Mouse (Mus musculus) heart, postnatal 14 days (tissue): Measurements from ENCODE around the gene Col9a2. TPM values are rescaled to one million over a fixed set of nuclear protein-coding genes. Genes with fewer than 3 reads are reported as not detected.

Source experiments
- DNase-seq, 2 experiments: peaks; one replicate each; pipeline ENCODE4 v3.0.0; 2021 to 2022
- intact Hi-C: fragments of 180-260 bp; cut with DNase I; formaldehyde crosslinking; loops from one replicate; pipeline ENCODE4 v1.15.1; 2025
- total RNA-seq, 2 experiments: library from RNA; stranded (reverse); gene quantifications; 2 replicates each; pipeline ENCODE4 v1.2.3; 2021

Col9a2 gene
- total RNA-seq, 2 experiments from 2014 or later: 0.39 to 0.81 TPM

DNA sequence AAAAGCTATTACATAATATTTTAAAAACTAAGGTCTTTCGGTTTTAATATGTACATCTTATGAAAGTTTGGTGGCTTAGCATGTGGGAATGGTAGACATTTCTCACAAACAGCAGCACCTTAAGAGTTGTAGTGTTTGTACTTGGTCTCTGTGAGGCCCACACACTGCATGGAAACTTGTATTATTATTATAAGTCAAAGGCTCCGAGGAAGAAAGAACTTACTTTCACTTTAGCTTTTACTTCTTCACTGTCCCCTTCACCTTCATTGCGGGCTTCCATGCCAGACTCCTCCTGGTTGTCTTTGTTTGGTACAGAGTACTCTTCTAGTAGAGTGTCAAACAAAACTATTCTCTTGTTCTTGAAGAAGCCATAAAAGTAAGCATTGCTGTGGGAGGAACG, 35.1 kb downstream of the Col9a2 start:
- DNase-seq: no peak
- intact Hi-C loops: no loop called here

DNA sequence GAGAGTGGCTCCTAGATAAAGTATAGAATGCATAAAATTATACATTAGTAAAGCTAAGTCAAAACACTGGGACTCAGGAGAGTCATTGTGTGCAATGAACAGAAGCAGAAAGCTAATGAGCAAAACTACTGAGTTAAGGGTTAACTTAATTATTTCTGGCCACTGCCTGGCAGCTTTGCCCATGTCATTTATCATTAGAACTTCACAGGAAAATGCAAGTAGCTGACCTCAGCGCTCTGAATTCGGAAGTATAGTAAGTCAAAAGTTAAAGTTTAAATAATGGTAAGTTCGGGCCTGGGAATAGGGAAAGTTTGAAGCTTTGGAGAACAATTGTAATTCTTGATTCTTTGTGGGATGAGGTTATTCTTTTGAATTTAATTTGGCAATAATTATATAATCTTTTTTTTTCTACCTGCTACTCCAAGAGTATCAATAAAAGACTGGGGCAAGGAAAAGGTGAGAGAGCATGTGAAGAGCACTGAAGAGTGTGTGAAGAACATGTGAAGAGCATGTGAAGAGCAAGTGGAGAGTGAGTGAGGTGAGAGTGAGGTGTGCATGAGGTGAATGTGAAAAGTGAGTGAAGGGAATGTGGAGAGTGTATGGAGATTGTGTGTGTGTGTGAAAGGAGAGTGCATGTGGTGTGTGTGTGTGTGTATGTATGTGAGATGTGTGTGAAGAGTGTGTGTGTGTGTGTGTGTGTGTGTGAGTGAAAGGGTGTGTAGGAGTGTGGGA, 38.9 kb downstream of the Col9a2 start:
- intact Hi-C loops: no loop called here

DNA sequence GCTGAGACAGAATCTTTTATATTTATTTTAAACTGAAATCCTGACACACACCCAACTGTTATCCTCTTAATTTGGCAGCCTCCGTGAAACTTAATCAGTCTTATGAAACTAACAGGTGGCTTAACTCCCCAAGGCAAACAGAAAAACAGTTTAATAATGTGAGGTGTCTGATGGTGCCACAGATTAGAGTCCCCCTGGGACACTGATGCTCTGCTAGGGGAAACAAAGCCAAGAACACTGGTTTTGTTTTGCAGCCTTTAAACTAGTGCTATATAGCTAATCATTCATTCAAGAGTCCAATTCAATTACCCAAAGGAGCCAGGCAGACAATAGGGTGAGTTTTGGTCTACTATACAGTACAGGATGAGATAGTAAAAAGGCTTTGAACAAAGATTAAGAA, 41.2 kb downstream of the Col9a2 start:
- no peak for DNase-seq
- intact Hi-C loops: no loop called here

More for the DNA sequence above, 38.9 kb downstream of the Col9a2 start:
- no peak for DNase-seq

- intact Hi-C loops: no loop called here
- no peak for DNase-seq
Observed at GRCm38 (mm10) chr4:121084506-121084905, 45.3 kb downstream of the Col9a2 start.

GRCm38 (mm10) chr4:121088696-121089095, 49.5 kb downstream of the Col9a2 start:
- intact Hi-C loops: no loop called here
- DNase-seq: no peak

GRCm38 (mm10) chr4:121090211-121090610, 51.0 kb downstream of the Col9a2 start:
- intact Hi-C loops: loop anchor here (10.0 kb wide), 1 partner anchor 125 kb away; the partner anchor contains the start of gene Rlf
- no peak for DNase-seq

- intact Hi-C loops: loop anchor here (10.0 kb wide), 1 partner anchor 117 kb away; the partner anchor contains the start of gene Rlf
- peak; percentile 75 to 88 for DNase-seq
Observed at GRCm38 (mm10) chr4:121097650-121098378, 58.6 kb downstream of the Col9a2 start, which contains the start of gene Zmpste24. Zmpste24 (minus strand) TSS chr4:121098241.

- DNase-seq: no peak
- intact Hi-C loops: no loop called here
Observed at GRCm38 (mm10) chr4:121103304-121103703, 64.1 kb downstream of the Col9a2 start.

Other genes with a start within 250 kb of the Col9a2 start
- gene Nfyc, start 207.8 kb upstream of the Col9a2 start, total RNA-seq: 10 to 100 TPM; 66.3 to 67.9 TPM
- under 1 TPM; 0.12 to 0.22 TPM for gene Rims3, start 184.6 kb upstream of the Col9a2 start, total RNA-seq
- gene Exo5, start 114.4 kb upstream of the Col9a2 start, total RNA-seq: 1 to 10 TPM; 3.6 to 3.9 TPM
- gene Zfp69, start 87.7 kb upstream of the Col9a2 start, total RNA-seq: 1 to 10 TPM; 1.6 to 1.9 TPM
- 10 to 100 TPM; 33.0 to 33.1 TPM for gene Smap2, start 22.1 kb upstream of the Col9a2 start, total RNA-seq
- 10 to 100 TPM; 19.9 to 22.1 TPM for gene Zmpste24, start 58.9 kb downstream of the Col9a2 start, total RNA-seq
- not detected for gene Tmco2, start 69.8 kb downstream of the Col9a2 start, total RNA-seq
- 10 to 100 TPM; 15.6 to 16.9 TPM for gene Rlf, start 175.7 kb downstream of the Col9a2 start, total RNA-seq